Mouse (Mus musculus) midbrain, embryonic 15.5 days (tissue): ENCODE results near the gene D10Wsu102e. TPM values are rescaled to one million over a fixed set of nuclear protein-coding genes. Genes with fewer than 3 reads are reported as not detected.

Experiments
- ATAC-seq: fragments of 200-750 bp; cut with Nextera tagmentation; replicated peaks from 2 replicates; pipeline ENCODE4 v1.8.0; 2017; ENCODE audit warnings: moderate TSS enrichment
- H3K27ac ChIP-seq: fragments of 300-500 bp; sonication (generic); 2 replicates; pipeline ENCODE4 v1.5.1; 2015; ENCODE audit warnings: mild to moderate bottlenecking, inconsistent platforms
- H3K27me3 ChIP-seq: fragments of 300-500 bp; sonication (generic); replicated peaks from 2 replicates; pipeline ENCODE4 v1.6.1; 2015; ENCODE audit warnings: inconsistent platforms
- H3K36me3 ChIP-seq: fragments of 300-500 bp; sonication (generic); replicated peaks from 2 replicates; pipeline ENCODE4 v1.6.1; 2015; ENCODE audit warnings: inconsistent platforms
- H3K4me1 ChIP-seq: fragments of 300-500 bp; sonication (generic); 2 replicates; pipeline ENCODE4 v1.6.1; 2015; ENCODE audit warnings: inconsistent platforms
- H3K4me2 ChIP-seq: fragments of 300-500 bp; sonication (generic); 2 replicates; pipeline ENCODE4 v1.6.1; 2015; ENCODE audit warnings: inconsistent platforms, mild to moderate bottlenecking, moderate library complexity
- H3K4me3 ChIP-seq: fragments of 300-500 bp; sonication (generic); 2 replicates; pipeline ENCODE4 v1.5.1; 2015; ENCODE audit warnings: mild to moderate bottlenecking, inconsistent platforms
- H3K9ac ChIP-seq: fragments of 300-500 bp; sonication (generic); 2 replicates; pipeline ENCODE4 v1.6.1; 2015; ENCODE audit warnings: mild to moderate bottlenecking, inconsistent platforms
- H3K9me3 ChIP-seq: fragments of 300-500 bp; sonication (generic); 2 replicates; pipeline ENCODE4 v1.6.1; 2016; ENCODE audit warnings: inconsistent platforms
- WGBS: fragments of 180-500 bp; shearing (Covaris S2); methylation state at CpG from one replicate; pipeline ENCODE4 v1.1.7; 2015; ENCODE audit warnings: mixed read lengths; 5-methylcytosine and 5-hydroxymethylcytosine counted together
- polyA plus RNA-seq: library from polyadenylated mRNA; unstranded; fragments of >200 nt; fragmentation: Nextera tagmentation; extraction: Ambion mirVana; gene quantifications from 2 replicates; pipeline ENCODE4 v1.2.1, GENCODE M21; 2015

Gene D10Wsu102e
- 0.91 and 0.98 TPM in 2 replicates for polyA plus RNA-seq

- H3K4me3 ChIP-seq: peak within 1 kb of the TSS; percentile 91
- peaks cover 19% of the 10 kb centered on the region for H3K4me1 ChIP-seq
- peaks cover 4% of the 10 kb centered on the region; the same call in 1 of the 2 replicates for H3K36me3 ChIP-seq
- peak; percentile 97 for ATAC-seq
- peak within 1 kb of the TSS; percentile 81 for H3K27ac ChIP-seq
- no peaks in the 10 kb centered on the region for H3K9me3 ChIP-seq
- under 1% methylated on average over 30 of the region's 30 CpGs for WGBS
- H3K4me2 ChIP-seq: peak within 1 kb of the TSS; percentile 89
- peak within 1 kb of the TSS; percentile 78 for H3K9ac ChIP-seq
- H3K27me3 ChIP-seq: no peaks in the 10 kb centered on the region
Measured at GRCm38 (mm10) chr10:83359956-83360355, at the start of gene D10Wsu102e. Gene D10Wsu102e (plus strand): TSS chr10:83360221.

- no peak overlapping the region for H3K27ac ChIP-seq
- H3K27me3 ChIP-seq: no peaks in the 10 kb centered on the region
- H3K4me1 ChIP-seq: no peaks in the 10 kb centered on the region
- no peak overlapping the region for H3K4me2 ChIP-seq
- no peak overlapping the region for H3K9ac ChIP-seq
- no peak overlapping the region for H3K4me3 ChIP-seq
- no peaks in the 10 kb centered on the region for H3K9me3 ChIP-seq
- no peak for ATAC-seq
- H3K36me3 ChIP-seq: 0 out of 2 replicates have a peak, but pooled peaks cover 4% of the 10 kb centered on the region
- 90% methylated on average over 7 of the region's 7 CpGs for WGBS
Measured at GRCm38 (mm10) chr10:83310356-83310755, 49.7 kb upstream of the D10Wsu102e start.

GRCm38 (mm10) chr10:83313033-83313432 lies 47.0 kb upstream of the D10Wsu102e start:
- no peak overlapping the region for H3K4me3 ChIP-seq
- no peaks in the 10 kb centered on the region for H3K9me3 ChIP-seq
- H3K27ac ChIP-seq: no peak overlapping the region
- no peak for ATAC-seq
- H3K4me1 ChIP-seq: no peaks in the 10 kb centered on the region
- no peak overlapping the region for H3K4me2 ChIP-seq
- 91% methylated on average over 5 of the region's 5 CpGs for WGBS
- no peaks in the 10 kb centered on the region for H3K27me3 ChIP-seq
- no peak overlapping the region for H3K9ac ChIP-seq
- no peaks in the 10 kb centered on the region for H3K36me3 ChIP-seq

GRCm38 (mm10) chr10:83320396-83320795 lies 39.6 kb upstream of the D10Wsu102e start:
- Histone ChIP-seq H3K9ac (no peak overlapping the region), H3K9me3 (no peaks in the 10 kb centered on the region), H3K4me2 (no peak overlapping the region), H3K27me3 (no peaks in the 10 kb centered on the region), H3K36me3 (no peaks in the 10 kb centered on the region), H3K4me3 (no peak overlapping the region), H3K4me1 (no peaks in the 10 kb centered on the region), H3K27ac (no peak overlapping the region)
- 85% methylated on average over 6 of the region's 6 CpGs for WGBS
- no peak for ATAC-seq

GRCm38 (mm10) chr10:83320870-83321269 lies 39.2 kb upstream of the D10Wsu102e start:
- Histone ChIP-seq H3K36me3 (no peaks in the 10 kb centered on the region), H3K4me1 (no peaks in the 10 kb centered on the region), H3K27ac (no peak overlapping the region), H3K27me3 (no peaks in the 10 kb centered on the region), H3K4me3 (no peak overlapping the region), H3K9ac (no peak overlapping the region), H3K4me2 (no peak overlapping the region), H3K9me3 (no peaks in the 10 kb centered on the region)
- 88% methylated on average over 7 of the region's 7 CpGs for WGBS
- ATAC-seq: no peak

- no peaks in the 10 kb centered on the region for H3K36me3 ChIP-seq
- no peak overlapping the region for H3K4me3 ChIP-seq
- H3K4me1 ChIP-seq: no peaks in the 10 kb centered on the region
- H3K27me3 ChIP-seq: no peaks in the 10 kb centered on the region
- WGBS: 16% methylated on average over 6 of the region's 6 CpGs
- H3K9ac ChIP-seq: no peak overlapping the region
- 0 out of 2 replicates have a peak, but pooled peaks have one; percentile 32 for ATAC-seq
- no peaks in the 10 kb centered on the region for H3K9me3 ChIP-seq
- H3K27ac ChIP-seq: no peak overlapping the region
- H3K4me2 ChIP-seq: no peak overlapping the region
Measured at GRCm38 (mm10) chr10:83321528-83321927, 38.5 kb upstream of the D10Wsu102e start.

GRCm38 (mm10) chr10:83322551-83323100 lies 37.4 kb upstream of the D10Wsu102e start:
- no peaks in the 10 kb centered on the region for H3K27me3 ChIP-seq
- H3K4me2 ChIP-seq: no peak overlapping the region
- H3K27ac ChIP-seq: no peak overlapping the region
- 46% methylated on average over 7 of the region's 7 CpGs for WGBS
- no peak for ATAC-seq
- no peaks in the 10 kb centered on the region for H3K36me3 ChIP-seq
- H3K9ac ChIP-seq: no peak overlapping the region
- H3K4me1 ChIP-seq: no peaks in the 10 kb centered on the region
- no peak overlapping the region for H3K4me3 ChIP-seq
- no peaks in the 10 kb centered on the region for H3K9me3 ChIP-seq

- Histone ChIP-seq H3K4me3 (no peak overlapping the region), H3K27me3 (no peaks in the 10 kb centered on the region), H3K4me2 (no peak overlapping the region), H3K9ac (no peak overlapping the region), H3K4me1 (no peaks in the 10 kb centered on the region), H3K9me3 (no peaks in the 10 kb centered on the region), H3K36me3 (no peaks in the 10 kb centered on the region), H3K27ac (no peak overlapping the region)
- ATAC-seq: no peak
- 79% methylated on average over 3 of the region's 3 CpGs for WGBS
Measured at GRCm38 (mm10) chr10:83324871-83325270, 35.1 kb upstream of the D10Wsu102e start.

GRCm38 (mm10) chr10:83325903-83326302 lies 34.1 kb upstream of the D10Wsu102e start:
- Histone ChIP-seq H3K9me3 (no peaks in the 10 kb centered on the region), H3K36me3 (no peaks in the 10 kb centered on the region), H3K4me1 (no peaks in the 10 kb centered on the region), H3K4me3 (no peak overlapping the region), H3K9ac (no peak overlapping the region), H3K27me3 (no peaks in the 10 kb centered on the region), H3K27ac (no peak overlapping the region), H3K4me2 (no peak overlapping the region)
- WGBS: 98% methylated on average over 1 of the region's 1 CpGs
- ATAC-seq: no peak

GRCm38 (mm10) chr10:83326648-83327285 lies 33.3 kb upstream of the D10Wsu102e start:
- Histone ChIP-seq H3K27ac (no peak overlapping the region), H3K4me3 (no peak overlapping the region), H3K9me3 (no peaks in the 10 kb centered on the region), H3K4me1 (no peaks in the 10 kb centered on the region), H3K9ac (no peak overlapping the region), H3K36me3 (no peaks in the 10 kb centered on the region), H3K4me2 (no peak overlapping the region), H3K27me3 (no peaks in the 10 kb centered on the region)
- ATAC-seq: no peak
- 90% methylated on average over 14 of the region's 14 CpGs for WGBS

GRCm38 (mm10) chr10:83328791-83329190 lies 31.2 kb upstream of the D10Wsu102e start:
- H3K9ac ChIP-seq: no peak overlapping the region
- no peaks in the 10 kb centered on the region for H3K27me3 ChIP-seq
- 72% methylated on average over 5 of the region's 5 CpGs for WGBS
- no peak overlapping the region for H3K4me3 ChIP-seq
- H3K36me3 ChIP-seq: no peaks in the 10 kb centered on the region
- H3K9me3 ChIP-seq: no peaks in the 10 kb centered on the region
- no peak overlapping the region for H3K27ac ChIP-seq
- no peaks in the 10 kb centered on the region for H3K4me1 ChIP-seq
- ATAC-seq: no peak
- H3K4me2 ChIP-seq: no peak overlapping the region

- H3K4me2 ChIP-seq: no peak overlapping the region
- no peak overlapping the region for H3K9ac ChIP-seq
- peaks cover 8% of the 10 kb centered on the region for H3K27me3 ChIP-seq
- ATAC-seq: no peak
- WGBS: 79% methylated on average over 6 of the region's 6 CpGs
- H3K27ac ChIP-seq: no peak overlapping the region
- no peaks in the 10 kb centered on the region for H3K4me1 ChIP-seq
- no peak overlapping the region for H3K4me3 ChIP-seq
- no peaks in the 10 kb centered on the region for H3K9me3 ChIP-seq
- H3K36me3 ChIP-seq: no peaks in the 10 kb centered on the region
Measured at GRCm38 (mm10) chr10:83330336-83330735, 29.7 kb upstream of the D10Wsu102e start.

- peaks cover 8% of the 10 kb centered on the region for H3K27me3 ChIP-seq
- no peak overlapping the region for H3K4me2 ChIP-seq
- H3K36me3 ChIP-seq: no peaks in the 10 kb centered on the region
- no peak overlapping the region for H3K27ac ChIP-seq
- no peak for ATAC-seq
- H3K4me3 ChIP-seq: no peak overlapping the region
- peaks cover 4% of the 10 kb centered on the region for H3K4me1 ChIP-seq
- WGBS: 92% methylated on average over 5 of the region's 5 CpGs
- no peaks in the 10 kb centered on the region for H3K9me3 ChIP-seq
- no peak overlapping the region for H3K9ac ChIP-seq
Measured at GRCm38 (mm10) chr10:83331811-83332210, 28.2 kb upstream of the D10Wsu102e start.
